Mouse (Mus musculus): Measurements from ENCODE around the gene Sapcd2. TPM values are rescaled to one million over a fixed set of nuclear protein-coding genes. Genes with fewer than 3 reads are reported as not detected.
"Not testable (repeated sequence)": the region's sequence is repeated elsewhere in the genome, so short reads cannot be mapped to it uniquely, and the experiment has no call there.

Gene Sapcd2
- total RNA-seq, 2 experiments from 2014 or later = 0.10 to 0.26 TPM

DNA sequence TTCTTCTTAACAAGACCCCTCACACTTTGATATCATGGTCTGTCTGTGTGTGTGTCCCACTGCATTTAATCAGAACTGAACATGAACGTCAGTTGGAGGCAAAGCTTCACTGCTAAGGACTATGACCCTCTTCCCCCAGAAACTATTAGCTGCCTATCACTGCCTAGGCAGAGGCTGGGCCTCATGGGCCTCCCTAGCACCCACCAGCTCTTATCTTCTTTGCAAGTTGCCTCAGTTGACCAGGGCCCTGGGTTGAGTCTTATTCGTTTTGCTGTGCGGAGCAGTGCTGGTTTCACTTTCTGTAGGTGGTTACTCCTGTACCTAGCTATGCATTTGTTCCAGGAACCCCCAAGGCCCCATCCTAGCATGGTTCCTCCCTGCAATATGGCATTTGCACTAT lies 2.1 kb upstream of the Sapcd2 start:
- no peak for DNase-seq
- intact Hi-C loops (cut with DNase I) = no loop called here

- intact Hi-C loops (cut with DNase I) = no loop called here
- DNase-seq = no peak
These were observed 697 bp downstream of the Sapcd2 start for GRCm38 (mm10) chr2:25372644-25373391.

DNA sequence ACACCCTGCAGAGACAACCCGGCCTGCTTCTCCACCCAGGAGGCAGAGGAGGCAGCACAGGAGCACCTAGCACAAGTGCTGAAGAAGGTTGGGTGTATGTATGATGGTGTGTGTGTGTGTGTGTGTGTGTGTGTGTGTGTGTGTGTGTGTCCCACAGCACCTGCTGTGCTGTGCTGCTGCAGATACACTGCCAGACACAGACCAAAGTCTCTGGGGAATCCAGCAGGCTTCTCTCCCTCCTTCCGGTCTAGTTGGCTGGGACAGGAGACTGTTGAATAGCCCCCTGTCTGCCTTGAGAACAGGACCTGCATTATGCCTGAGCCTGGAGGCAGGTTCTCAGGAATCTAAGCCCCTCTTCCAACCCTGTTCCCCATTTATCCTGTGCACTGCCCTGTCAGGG lies 1.3 kb downstream of the Sapcd2 start:
- no peak for DNase-seq
- intact Hi-C loops (cut with DNase I) = no loop called here

GRCm38 (mm10) chr2:25376589-25376988 lies 4.5 kb downstream of the Sapcd2 start:
- intact Hi-C loops (cut with DNase I) = loop anchor here (2.0 to 5.0 kb wide), 3 partner anchors 24 to 51 kb away; partner anchors contain the start of gene Abca2
- DNase-seq = no peak

DNA sequence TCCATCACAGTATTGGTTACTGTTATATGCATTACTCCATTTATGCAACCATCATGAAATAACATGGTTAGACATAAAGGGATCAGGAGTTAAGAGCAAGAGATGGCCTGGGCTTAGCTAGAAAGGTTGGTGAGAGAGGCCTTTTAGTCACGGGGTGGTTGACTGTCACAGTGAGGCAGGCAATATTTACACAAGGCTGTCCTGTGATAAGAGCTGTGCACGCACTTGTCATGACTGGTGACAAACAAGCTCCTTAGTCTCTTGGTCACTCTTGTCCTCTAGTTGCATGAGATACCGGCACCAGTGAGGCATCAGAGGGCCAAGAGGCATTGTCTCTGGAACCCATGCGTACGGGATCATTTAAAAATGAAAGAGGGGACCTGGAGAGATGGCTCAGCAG lies 12.4 kb downstream of the Sapcd2 start:
- intact Hi-C loops (cut with DNase I) = no loop called here
- DNase-seq = no peak

DNA sequence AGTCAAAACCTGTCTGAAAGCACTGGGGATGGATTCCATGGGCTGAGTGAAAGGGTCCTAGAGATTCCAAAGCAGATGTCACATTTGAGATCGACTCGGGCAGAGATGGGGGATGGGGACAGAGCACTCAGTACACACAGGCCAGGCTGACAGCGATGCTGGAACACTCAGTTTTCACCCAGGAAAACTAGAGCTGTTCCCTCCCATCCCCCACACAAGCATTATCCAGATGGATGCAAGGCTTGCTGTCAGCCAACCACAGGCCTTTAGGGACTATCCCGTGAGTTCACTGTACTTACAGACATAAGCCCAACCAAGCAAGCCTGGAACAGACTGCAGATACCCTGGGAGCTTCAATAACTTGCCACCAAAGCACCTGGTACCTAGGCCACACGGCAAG lies 19.1 kb downstream of the Sapcd2 start:
- intact Hi-C loops (cut with DNase I) = no loop called here
- no peak for DNase-seq

DNA sequence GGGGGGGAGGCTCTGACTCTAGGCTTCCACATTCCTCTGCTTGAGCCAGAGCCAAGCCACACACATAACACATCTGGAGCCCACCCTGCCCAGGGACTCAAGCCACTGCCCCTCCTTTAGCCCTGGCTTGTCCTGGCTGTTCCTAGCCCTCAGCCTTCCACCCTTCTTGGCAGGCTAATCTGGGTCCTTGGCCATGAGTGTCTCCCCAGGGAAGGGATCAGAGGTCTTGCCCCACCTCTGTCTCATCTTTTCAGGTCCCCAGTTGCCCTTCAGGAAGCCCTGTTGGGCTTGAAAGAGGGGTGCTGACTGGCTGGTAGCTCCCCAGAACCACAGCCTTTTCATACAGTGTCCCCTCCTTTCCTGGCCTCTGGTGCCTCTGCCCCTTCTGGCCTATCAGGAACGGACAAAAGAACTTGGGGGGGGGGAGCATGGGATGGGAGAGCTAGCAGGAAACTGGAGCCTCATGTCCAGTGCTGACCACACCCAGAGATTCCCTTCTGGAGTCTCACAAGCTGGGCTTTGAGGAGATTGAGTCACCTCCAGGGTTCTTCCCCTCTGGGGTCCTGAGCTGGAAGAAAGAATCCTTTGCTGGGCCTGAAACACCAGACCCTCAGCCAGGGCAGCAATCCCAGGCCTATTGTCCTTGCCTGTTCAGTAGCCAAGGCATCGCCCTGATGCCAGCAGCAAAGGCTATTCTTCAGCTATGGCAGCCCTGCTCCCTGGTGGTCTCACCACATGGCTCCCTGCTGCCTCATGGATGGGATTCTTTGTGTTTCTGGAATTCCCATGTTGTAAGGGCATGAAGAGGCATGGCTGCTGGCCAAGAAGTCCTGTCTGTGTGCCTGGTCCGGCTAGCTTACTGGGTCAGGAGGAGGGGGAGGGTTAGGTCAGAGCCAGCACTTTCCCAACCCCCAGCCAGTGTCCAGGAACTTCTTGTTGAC lies 22.4 kb downstream of the Sapcd2 start:
- peak; percentile 62 to 72 for DNase-seq
- intact Hi-C loops (cut with DNase I) = no loop called here

DNA sequence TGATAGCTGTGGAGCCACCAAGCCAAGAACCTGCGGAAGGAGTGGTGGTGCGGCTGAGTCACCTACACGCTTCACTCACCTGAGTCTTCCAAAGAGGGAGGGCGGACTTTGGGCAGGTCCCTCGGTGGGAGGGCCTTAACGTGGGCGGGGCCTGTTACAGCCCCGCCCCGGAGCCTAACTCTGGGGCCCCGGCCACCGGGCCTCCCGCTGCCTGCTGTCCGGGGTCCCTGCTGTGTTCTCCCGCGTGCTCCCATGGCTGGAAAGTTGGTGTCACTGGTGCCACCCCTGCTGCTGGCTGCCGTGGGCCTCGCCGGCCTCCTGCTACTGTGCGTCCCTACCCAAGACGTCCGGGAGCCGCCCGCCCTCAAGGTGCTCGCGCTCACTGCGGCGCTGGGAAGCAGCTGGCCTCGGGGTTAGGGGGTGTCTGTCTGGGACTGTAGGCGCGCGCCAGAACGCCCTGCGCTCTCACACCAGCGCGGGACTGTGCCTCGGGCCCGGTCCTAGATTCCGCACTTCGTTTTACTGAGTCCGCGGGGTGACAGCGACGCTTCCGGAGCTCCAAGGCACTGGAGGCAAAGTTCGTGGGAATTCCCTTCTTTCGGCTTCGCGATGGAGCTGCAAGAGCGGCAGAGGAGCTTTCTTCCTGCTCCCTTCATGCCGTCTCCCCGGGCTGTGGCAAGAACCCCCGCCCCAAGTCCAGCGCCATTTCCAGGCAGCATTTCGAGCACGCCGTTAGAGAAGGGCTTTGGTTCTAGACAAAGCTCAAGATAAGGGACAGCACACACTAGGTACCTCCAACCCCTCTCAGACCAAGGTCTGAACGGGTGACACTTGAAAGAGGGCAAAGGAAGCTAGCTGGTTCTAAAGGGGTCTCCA lies 23.8 kb downstream of the Sapcd2 start, which contains the start of gene Entpd2:
Gene Entpd2 (plus strand): TSS at position 154 of the 876 bp plus-strand sequence.
- DNase-seq = peak in 1 of 2 experiments; percentile 15
- intact Hi-C loops (cut with DNase I) = no loop called here

GRCm38 (mm10) chr2:25396597-25396983 lies 24.5 kb downstream of the Sapcd2 start:
- intact Hi-C loops (cut with DNase I) = no loop called here
- peak in 1 of 2 experiments; percentile 30 for DNase-seq

GRCm38 (mm10) chr2:25397010-25397409 lies 24.9 kb downstream of the Sapcd2 start:
- intact Hi-C loops (cut with DNase I) = no loop called here
- no peak for DNase-seq

DNA sequence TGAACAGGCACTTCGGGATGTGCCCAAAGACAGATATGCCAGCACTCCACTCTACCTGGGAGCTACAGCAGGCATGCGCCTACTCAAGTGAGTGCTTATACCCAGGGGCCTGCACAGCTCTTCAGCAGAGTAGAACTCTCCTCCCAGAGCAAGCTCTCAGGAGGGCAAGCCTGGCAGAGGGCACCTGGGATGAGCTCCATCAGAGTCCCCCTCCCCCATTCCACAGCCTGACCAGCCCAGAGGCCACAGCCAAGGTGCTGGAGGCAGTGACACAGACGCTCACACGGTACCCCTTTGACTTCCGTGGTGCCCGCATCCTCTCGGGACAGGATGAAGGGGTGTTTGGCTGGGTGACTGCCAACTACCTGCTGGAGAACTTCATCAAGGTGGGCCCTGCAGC lies 25.9 kb downstream of the Sapcd2 start:
- no peak for DNase-seq
- intact Hi-C loops (cut with DNase I) = no loop called here

- intact Hi-C loops (cut with DNase I) = no loop called here
- no peak for DNase-seq
These were observed 26.9 kb downstream of the Sapcd2 start, which contains the start of gene Npdc1 for GRCm38 (mm10) chr2:25399051-25399450. TSS of gene Npdc1 (plus strand) at chr2:25399351.

DNA sequence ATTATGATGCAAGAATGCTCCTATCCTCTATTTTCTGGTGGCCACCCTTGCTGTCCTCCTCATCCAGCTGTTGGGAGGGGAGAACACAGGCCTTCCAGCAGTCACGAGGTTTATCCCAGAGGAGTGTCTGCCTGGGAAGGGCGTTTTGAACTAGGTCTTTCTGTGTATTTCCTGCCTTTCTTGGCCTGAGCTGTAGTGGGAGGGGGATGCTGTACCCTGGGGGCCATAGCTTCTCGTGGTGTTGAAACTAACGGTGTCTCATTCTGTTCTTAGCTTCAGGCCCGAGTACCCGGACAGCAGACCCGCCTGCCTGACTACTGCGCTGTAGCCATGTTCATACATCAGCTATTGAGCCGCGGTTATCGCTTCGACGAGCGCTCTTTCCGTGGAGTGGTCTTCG lies 28.2 kb downstream of the Sapcd2 start:
- intact Hi-C loops (cut with DNase I) = loop anchor here (2.0 kb wide), 1 partner anchor 23 kb away; no protein-coding TSS in a partner anchor

DNA sequence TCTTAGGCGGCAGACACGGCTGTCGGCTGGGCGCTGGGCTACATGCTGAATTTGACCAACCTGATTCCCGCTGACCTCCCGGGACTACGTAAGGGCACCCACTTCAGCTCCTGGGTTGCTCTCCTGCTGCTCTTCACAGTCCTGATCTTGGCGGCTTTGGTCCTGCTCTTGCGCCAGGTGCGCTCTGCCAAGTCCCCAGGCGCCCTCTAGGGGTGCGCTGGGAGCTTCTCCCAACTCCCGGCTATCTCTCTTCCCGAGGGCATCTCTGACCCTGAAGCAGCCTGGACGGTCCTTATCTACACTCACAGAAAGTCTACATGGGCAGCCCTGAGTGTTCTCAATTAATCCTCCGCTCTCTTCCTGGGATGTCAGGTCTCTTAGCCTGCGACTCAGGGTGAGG lies 28.6 kb downstream of the Sapcd2 start:
- intact Hi-C loops (cut with DNase I) = loop anchor here (2.0 kb wide), 1 partner anchor 24 kb away; no protein-coding TSS in a partner anchor
- DNase-seq = peak; percentile 60 to 61

More for the DNA sequence above, 28.2 kb downstream of the Sapcd2 start:
- peak; percentile 47 to 64 for DNase-seq

GRCm38 (mm10) chr2:25402377-25402971 lies 30.4 kb downstream of the Sapcd2 start:
- peak in 1 of 2 experiments; percentile 34 for DNase-seq
- intact Hi-C loops (cut with DNase I) = no loop called here

- intact Hi-C loops (cut with DNase I) = no loop called here
These were observed 31.0 kb downstream of the Sapcd2 start for GRCm38 (mm10) chr2:25402972-25403601.

GRCm38 (mm10) chr2:25403994-25404393 lies 31.9 kb downstream of the Sapcd2 start:
- intact Hi-C loops (cut with DNase I) = no loop called here
- no peak for DNase-seq

More at GRCm38 (mm10) chr2:25402972-25403601, 31.0 kb downstream of the Sapcd2 start:
- peak; percentile 53 to 66 for DNase-seq

GRCm38 (mm10) chr2:25408908-25409307 lies 36.8 kb downstream of the Sapcd2 start:
- no peak for DNase-seq
- intact Hi-C loops (cut with DNase I) = no loop called here

DNA sequence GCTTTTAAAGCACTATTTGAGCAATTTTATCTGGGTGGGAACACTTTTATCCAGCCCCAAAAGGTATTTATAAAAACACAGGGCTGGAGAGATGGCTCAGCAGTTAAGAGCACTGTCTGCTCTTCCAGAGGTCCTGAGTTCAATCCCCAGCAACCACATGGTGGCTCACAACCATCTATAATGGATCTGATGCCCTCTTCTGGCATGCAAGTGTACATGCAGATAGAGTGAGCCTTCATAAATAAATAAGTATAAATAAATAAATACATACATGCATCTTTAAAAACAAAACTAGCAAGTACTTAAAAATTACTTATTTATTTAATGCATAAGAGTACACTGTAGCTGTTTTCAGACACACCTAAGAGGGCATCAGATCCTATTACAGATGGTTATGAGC lies 41.3 kb downstream of the Sapcd2 start:
- intact Hi-C loops (cut with DNase I) = loop anchor here (5.0 kb wide), 1 partner anchor 36 kb away; no protein-coding TSS in a partner anchor
- DNase-seq = not testable (repeated sequence)
